Mouse (Mus musculus) liver, postnatal 0 days (tissue): ENCODE data around the gene Capn7.

Experiments
- CTCF ChIP-seq: sonication (generic); IDR thresholded peaks from 2 replicates; pipeline ENCODE4 v1.5.1; 2016; ENCODE audit warnings: antibody characterized with exemption, low read depth
- EP300 ChIP-seq: IDR thresholded peaks from 2 replicates; pipeline ENCODE4 v1.6.1; 2016; ENCODE audit warnings: antibody characterized with exemption, low read depth, mild to moderate bottlenecking

DNA sequence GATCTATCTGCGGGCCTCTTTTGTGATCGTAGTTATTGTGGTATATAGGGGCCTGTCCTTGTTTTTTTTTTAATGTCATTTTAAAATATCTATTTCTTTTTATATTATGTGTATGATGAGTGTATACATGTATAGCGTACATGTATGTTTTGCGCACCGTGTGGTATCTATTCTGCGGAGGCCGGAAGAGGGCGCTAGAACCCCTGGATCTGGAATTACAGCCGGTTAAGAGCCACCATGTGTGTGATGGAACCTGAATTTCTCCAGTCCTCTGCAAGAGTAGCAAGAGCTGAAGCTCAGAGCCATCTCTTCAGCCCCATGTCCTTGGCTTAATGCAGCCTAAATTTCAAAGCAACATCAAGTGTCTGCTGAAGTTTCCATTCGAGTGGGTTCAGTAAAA, 11.6 kb upstream of the Capn7 start:
- TF ChIP-seq CTCF (peak; percentile 58), EP300 (no peak)
